In the genomic region with DNA sequence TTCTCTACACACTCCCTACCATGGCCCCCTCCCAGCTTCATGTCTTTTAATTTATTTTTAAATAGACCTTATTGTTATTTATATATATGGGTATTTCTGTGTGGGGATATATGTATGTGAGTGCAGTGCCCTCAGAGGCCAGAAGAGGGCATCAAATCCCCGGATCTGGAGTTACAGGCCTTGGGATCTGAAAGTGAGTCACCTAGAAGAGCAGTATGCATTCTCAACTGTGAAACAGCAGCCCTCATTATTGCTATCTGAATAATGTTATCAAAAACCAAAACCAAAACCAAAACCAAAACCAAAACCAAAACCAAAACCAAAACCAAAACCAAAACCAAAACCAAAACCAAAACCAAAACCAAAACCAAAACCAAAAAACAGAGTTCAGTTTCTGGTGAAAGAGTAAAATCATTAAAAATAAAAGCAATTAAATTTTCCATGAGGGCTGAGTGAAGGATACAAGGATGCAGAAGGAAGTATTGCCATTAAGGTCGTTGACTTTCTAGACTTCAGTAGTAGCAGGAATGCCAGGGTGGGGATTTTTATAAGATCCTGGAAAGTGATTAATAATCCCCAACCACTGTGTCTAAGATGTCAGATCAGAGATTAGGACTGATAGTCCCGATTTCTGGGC, we compare ENCODE assay signal across 15 mouse cellular contexts.
DNase-seq lines count a peak whose midpoint lies in the region; ATAC-seq and TF ChIP-seq lines count a peak whose summit lies in the region.
"Had no signal": no experiment of that assay in that cellular context is flagged by ENCODE, and none has a peak within 500 bp of the region (broad histone marks: within the 10 kb centered on the region; RNA-seq: fewer than 3 reads in every experiment).

No protein-coding gene starts in this region.

- H3K36me3 ChIP-seq in hindbrain, postnatal 0 days (ENCODE audit: insufficient read depth, low read length), result no peaks in the 10 kb centered on the region
- no peaks in the 10 kb centered on the region for H3K36me3 ChIP-seq in hindbrain, embryonic 10.5 days
- no peaks in the 10 kb centered on the region for H3K36me3 ChIP-seq in ES-Bruce4 (ENCODE audit: control insufficient read depth, insufficient read depth, low read length, poor library complexity, severe bottlenecking)
- H3K36me3 ChIP-seq in forebrain, embryonic 10.5 days (replicated peaks), result no peaks in the 10 kb centered on the region
- H3K36me3 ChIP-seq: heart, embryonic 10.5 days; hindbrain, embryonic 12.5 days; lung, embryonic 15.5 days had no signal

- no peak overlapping the region for H3K9ac ChIP-seq in hindbrain, postnatal 0 days (replicated peaks; ENCODE audit: low read length)
- no peak overlapping the region for H3K9ac ChIP-seq in ES-Bruce4 (ENCODE audit: low read depth, poor library complexity, severe bottlenecking)
- H3K9ac ChIP-seq: hindbrain, embryonic 12.5 days; lung, embryonic 15.5 days had no signal

- no peak for TF ChIP-seq POLR2A in ES-Bruce4 (IDR thresholded peaks at IDR 0.05; ENCODE audit: insufficient read depth, low read length)
- no peak for TF ChIP-seq POLR2A in brain, embryonic 14.5 days (IDR thresholded peaks at IDR 0.05; ENCODE audit: borderline replicate concordance, extremely low read depth, insufficient read depth, insufficient read length, poor library complexity, severe bottlenecking)

- no peak overlapping the region for H3K27ac ChIP-seq in hindbrain, postnatal 0 days
- no peak overlapping the region for H3K27ac ChIP-seq in hindbrain, embryonic 10.5 days
- H3K27ac ChIP-seq in ES-Bruce4 (ENCODE audit: insufficient read depth, low read length), result no peak overlapping the region
- no peak overlapping the region for H3K27ac ChIP-seq in forebrain, embryonic 10.5 days
- H3K27ac ChIP-seq: heart, embryonic 10.5 days; hindbrain, embryonic 12.5 days; lung, embryonic 15.5 days had no signal

- H3K9me3 ChIP-seq in hindbrain, postnatal 0 days (ENCODE audit: low read length), result no peaks in the 10 kb centered on the region
- H3K9me3 ChIP-seq in hindbrain, embryonic 10.5 days, result no peaks in the 10 kb centered on the region
- no peaks in the 10 kb centered on the region for H3K9me3 ChIP-seq in ES-Bruce4 (replicated peaks; ENCODE audit: control insufficient read depth, insufficient read depth, low read length, poor library complexity, severe bottlenecking)
- H3K9me3 ChIP-seq in forebrain, embryonic 10.5 days, result no peaks in the 10 kb centered on the region
- H3K9me3 ChIP-seq: heart, embryonic 10.5 days; hindbrain, embryonic 12.5 days; lung, embryonic 15.5 days had no signal

- peak; percentile 25 for DNase-seq in hindbrain, postnatal 0 days (ENCODE audit: low spot score)
- DNase-seq in hindbrain, embryonic 10.5 days (ENCODE audit: low spot score), result no peak
- peak; percentile 4 for DNase-seq in 3T3-L1 (ENCODE audit: low read depth, low spot score)
- no peak for DNase-seq in brain, embryonic 14.5 days (ENCODE audit: low read depth)
- no peak for DNase-seq in forebrain, embryonic 10.5 days (ENCODE audit: extremely low spot score, low spot score)
- no peak for DNase-seq in layer of hippocampus, postnatal 10 days (ENCODE audit: low spot score in 2 of 2)
- DNase-seq in urinary bladder, adult 18-20 months (ENCODE audit: low spot score in 2 of 2), result no peak
- DNase-seq: gastrocnemius, postnatal 14 days; kidney, adult 9 months; liver; thymus, adult 2 months had no signal

- no peaks in the 10 kb centered on the region for H3K27me3 ChIP-seq in hindbrain, postnatal 0 days (ENCODE audit: insufficient read depth, low read length)
- no peaks in the 10 kb centered on the region for H3K27me3 ChIP-seq in hindbrain, embryonic 10.5 days (ENCODE audit: insufficient read depth, poor library complexity, severe bottlenecking)
- H3K27me3 ChIP-seq in ES-Bruce4 (ENCODE audit: control insufficient read depth, insufficient read depth, low read length, poor library complexity, severe bottlenecking), result no peaks in the 10 kb centered on the region
- H3K27me3 ChIP-seq in forebrain, embryonic 10.5 days (ENCODE audit: poor library complexity, severe bottlenecking), result no peaks in the 10 kb centered on the region
- H3K27me3 ChIP-seq: hindbrain, embryonic 12.5 days; lung, embryonic 15.5 days had no signal

- H3K4me2 ChIP-seq in hindbrain, postnatal 0 days (ENCODE audit: low read depth, low read length), result no peak overlapping the region
- H3K4me2 ChIP-seq: hindbrain, embryonic 12.5 days; lung, embryonic 15.5 days had no signal

- WGBS in hindbrain, postnatal 0 days, result 71% methylated on average over 3 of the region's 3 CpGs
- 71% methylated on average over 3 of the region's 3 CpGs for WGBS in hindbrain, embryonic 10.5 days
- 74% methylated on average over 3 of the region's 3 CpGs for WGBS in forebrain, embryonic 10.5 days

- peak; percentile 30; the same call in 1 of the 2 replicates for TF ChIP-seq CTCF in hindbrain, postnatal 0 days (IDR thresholded peaks at IDR 0.05; ENCODE audit: low read depth)
- TF ChIP-seq CTCF in ES-Bruce4 (IDR thresholded peaks at IDR 0.05; ENCODE audit: low read depth, low read length), result peak; percentile 29
- peak; percentile 34; the same call in 1 of the 2 replicates for TF ChIP-seq CTCF in brain, embryonic 14.5 days (IDR thresholded peaks at IDR 0.05; ENCODE audit: borderline replicate concordance, extremely low read depth, insufficient read depth, insufficient read length)

- no peak overlapping the region for H3K4me3 ChIP-seq in hindbrain, postnatal 0 days (ENCODE audit: low read length)
- no peak overlapping the region for H3K4me3 ChIP-seq in hindbrain, embryonic 10.5 days
- no peak overlapping the region for H3K4me3 ChIP-seq in ES-Bruce4 (ENCODE audit: low read depth, low read length)
- H3K4me3 ChIP-seq in forebrain, embryonic 10.5 days, result no peak overlapping the region
- H3K4me3 ChIP-seq: heart, embryonic 10.5 days; hindbrain, embryonic 12.5 days; lung, embryonic 15.5 days had no signal

- no peak for ATAC-seq in hindbrain, postnatal 0 days

- TF ChIP-seq EP300 in ES-Bruce4 (IDR thresholded peaks at IDR 0.05; ENCODE audit: insufficient read depth, low read depth, low read length), result no peak

- H3K4me1 ChIP-seq in hindbrain, postnatal 0 days (ENCODE audit: insufficient read depth, low read length), result no peaks in the 10 kb centered on the region
- H3K4me1 ChIP-seq in hindbrain, embryonic 10.5 days (replicated peaks), result no peaks in the 10 kb centered on the region
- H3K4me1 ChIP-seq in ES-Bruce4 (ENCODE audit: control insufficient read depth, insufficient read depth, low read length), result no peaks in the 10 kb centered on the region
- no peaks in the 10 kb centered on the region for H3K4me1 ChIP-seq in forebrain, embryonic 10.5 days
- H3K4me1 ChIP-seq: heart, embryonic 10.5 days; hindbrain, embryonic 12.5 days; lung, embryonic 15.5 days had no signal

Comparison
In these comparisons a context has a peak if more than half of its experiments do, and no peak if none do; other contexts are left out.
1. DNase-seq: peak in hindbrain, postnatal 0 days (single experiment) and 3T3-L1 (single experiment); none in hindbrain, embryonic 10.5 days (single experiment), brain, embryonic 14.5 days (single experiment), forebrain, embryonic 10.5 days (single experiment), layer of hippocampus, postnatal 10 days (0 of 2) and urinary bladder, adult 18-20 months (0 of 2).
2. Peak in every context shown above with its lines, with median percentiles within 50 percentile points of each other: CTCF ChIP-seq.